Mouse (Mus musculus) mouse embryonic stem cell (cell line): Measurements from ENCODE around the gene Rrp9.
"Not testable (repeated sequence)": the region's sequence is repeated elsewhere in the genome, so short reads cannot be mapped to it uniquely, and the experiment has no call there.

Source experiments
- in situ Hi-C, 2 experiments: fragments of 300-500 bp; cut with MboI; formaldehyde crosslinking; loops; 1 replicate in 1 of 2; 3 replicates in 1 of 2; pipeline ENCODE4 v1.14.3; 2019 to 2020; ENCODE audit warnings: low sequenced_read_pairs in 2 of 2, low pct_unique_long_range_greater_than_20kb in 1 of 2, mixed read lengths in 1 of 2; ENCODE audit not compliant: unreplicated experiment in 1 of 2

The Rrp9 gene

DNA sequence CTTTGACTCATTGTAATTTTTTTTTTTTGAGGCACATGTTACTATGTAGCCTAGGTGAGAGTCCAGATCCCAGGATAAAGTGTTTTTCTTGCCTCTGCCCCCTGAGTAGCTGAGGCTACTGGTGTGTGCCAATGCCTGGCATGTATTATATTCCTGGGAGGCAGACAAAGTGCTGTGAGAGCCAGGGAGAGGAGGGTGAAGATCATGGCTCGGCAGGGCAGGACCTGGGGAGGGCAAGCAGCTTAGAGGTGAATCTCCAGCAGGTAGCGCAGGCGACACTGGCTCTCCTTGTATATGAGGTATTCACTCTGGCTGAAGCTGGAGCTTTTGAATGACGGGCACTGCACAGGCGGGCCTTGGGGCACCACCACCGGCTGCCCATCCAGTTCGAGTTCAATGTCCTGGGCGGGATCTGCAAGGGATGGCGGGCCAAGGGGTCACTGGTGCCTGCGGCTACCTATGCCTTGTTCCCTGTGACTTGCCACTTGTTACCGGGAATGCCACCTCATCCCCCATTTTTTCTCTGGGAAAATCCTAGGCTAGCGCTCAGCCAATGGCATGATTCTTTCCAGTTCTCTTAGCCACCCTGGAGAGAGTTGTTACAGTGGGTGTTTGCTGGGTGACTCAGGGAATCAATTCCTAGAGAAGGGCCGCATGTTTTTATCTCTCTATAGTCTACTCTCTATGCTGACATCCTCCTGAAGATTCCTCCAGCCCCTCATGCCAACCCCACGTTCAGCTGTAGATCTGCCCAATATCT is 4.6 kb upstream of the Rrp9 start:
- in situ Hi-C loops, result no loop called here

DNA sequence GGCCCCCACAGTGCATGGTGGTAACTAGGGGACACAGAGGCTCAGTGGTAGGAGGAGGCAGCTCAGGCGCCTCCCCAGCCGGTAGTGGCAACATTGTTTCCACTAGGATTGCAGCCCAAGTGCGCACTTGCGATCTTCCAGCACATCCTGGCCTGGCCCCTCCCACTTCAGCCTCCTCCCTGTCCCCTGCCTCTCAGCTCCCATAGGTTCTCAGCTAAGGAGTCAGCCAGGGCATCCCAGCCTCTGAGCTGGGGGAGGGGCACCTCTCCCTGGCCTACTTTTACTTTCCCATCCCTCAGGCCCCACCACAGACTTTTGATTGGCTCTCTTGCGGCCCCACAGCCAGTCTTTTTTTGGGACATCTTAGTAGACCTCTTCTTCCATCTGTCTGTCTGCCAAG is 3.9 kb upstream of the Rrp9 start:
- in situ Hi-C loops, result no loop called here

DNA sequence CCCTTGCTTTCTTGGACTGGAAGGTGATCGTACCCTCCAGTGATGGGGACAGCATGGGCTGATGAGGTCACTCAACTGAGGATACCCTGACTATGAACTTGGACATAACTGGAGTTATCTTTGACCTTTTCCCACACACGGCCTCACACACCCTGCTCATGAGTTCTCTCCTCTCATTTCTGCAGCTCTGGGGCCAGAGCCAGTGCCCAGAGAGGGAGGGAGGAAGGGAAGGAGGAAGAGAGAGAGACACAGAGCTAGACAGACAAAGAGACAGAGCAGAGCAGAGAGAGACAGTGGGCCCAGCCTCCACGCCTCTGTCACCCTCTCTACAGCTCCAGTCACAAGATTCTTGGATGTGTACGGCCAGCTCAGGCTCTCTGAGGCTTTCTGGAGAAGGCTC is 3.4 kb upstream of the Rrp9 start:
- in situ Hi-C loops, result no loop called here

DNA sequence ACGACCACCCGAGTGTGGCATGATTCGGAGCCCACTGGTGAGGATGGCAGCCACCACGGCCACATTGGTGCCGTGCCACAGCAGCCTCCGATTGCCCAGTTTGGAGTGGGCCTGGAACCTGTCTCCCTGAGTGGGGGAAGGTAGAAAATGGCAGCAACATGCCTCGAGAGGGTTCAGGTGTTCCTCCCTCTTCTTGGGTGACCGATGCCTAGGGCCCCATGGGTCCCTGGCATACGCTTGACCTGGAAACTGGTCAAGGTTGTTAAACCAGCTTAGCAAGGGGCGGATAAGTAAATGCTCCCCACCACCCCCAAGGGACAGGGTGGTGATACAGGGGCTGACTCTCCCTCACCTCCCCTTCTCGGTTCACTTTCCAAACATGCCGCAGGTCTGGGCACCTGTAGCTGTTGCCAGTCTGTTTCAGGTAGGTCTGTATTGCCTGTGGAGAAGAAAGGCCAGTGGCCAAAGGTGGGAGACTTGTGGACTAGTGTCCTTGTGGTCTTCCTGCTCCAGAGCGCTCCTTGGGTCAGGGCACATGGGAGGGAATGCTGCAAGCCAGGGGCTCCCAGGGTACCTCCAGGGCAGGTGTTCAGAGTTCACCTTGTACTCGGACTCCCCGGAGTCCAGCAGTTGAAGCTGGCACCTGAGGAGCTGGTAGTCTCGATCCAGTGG is 2.5 kb upstream of the Rrp9 start:
- in situ Hi-C loops, result no loop called here

DNA sequence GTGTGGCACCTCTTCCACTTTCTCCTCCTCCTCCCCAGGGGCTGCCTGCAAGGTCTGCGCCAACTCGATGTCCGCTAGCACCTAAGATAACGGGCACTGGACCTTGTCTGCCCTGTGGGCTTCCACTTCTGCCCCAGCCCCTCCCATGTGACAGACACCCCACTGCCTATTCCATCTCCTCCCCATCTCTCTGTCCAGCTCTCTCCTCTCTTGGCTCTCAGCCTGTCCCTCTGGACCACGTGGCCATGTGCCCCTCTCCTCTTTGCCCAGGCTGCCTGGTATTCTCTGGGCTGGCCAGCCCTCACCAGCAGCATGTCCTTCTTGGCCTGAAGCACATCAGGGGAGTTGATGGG is 2.0 kb upstream of the Rrp9 start:
- in situ Hi-C loops, result no loop called here

DNA sequence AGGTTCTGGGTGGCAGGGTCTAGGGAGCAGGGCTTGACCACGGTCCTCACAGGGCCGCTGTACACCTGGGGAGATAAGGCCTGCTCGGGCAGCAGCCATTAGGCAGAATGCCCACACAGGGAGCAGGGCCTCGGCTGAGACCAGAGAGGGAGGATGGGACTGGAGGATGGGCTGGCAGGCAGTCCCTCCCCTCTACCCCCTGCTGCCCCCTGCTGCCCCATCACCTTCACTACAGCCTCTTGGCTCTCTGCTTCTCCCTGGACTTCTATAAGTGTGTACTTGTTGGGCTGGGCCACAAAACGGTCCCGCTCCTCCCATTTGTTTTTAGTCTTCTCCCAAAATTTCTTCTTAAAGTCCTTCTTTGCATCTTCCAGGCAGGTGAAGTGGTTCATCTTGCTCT is 1.3 kb upstream of the Rrp9 start:
- in situ Hi-C loops, result no loop called here

DNA sequence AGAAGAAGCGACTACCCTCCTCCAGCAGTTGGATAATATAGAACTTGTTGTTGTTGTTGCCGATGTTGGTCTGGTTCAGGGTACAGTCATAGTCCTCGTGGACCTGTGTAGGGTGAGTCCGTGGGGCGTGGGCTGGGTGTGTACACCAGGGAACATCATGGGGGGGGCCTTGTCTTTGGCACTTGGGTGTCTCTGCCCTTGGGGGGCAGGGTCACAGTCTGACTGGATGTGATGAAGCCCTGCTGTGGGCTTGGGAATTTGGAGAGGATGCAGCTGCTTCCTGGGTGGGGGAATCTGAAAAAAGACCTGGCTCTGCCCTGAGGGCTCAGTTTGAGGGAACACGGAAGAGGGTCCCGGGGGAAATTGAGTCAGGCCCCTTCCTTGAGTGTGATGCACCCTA is 717 bp upstream of the Rrp9 start:
- in situ Hi-C loops, result no loop called here

DNA sequence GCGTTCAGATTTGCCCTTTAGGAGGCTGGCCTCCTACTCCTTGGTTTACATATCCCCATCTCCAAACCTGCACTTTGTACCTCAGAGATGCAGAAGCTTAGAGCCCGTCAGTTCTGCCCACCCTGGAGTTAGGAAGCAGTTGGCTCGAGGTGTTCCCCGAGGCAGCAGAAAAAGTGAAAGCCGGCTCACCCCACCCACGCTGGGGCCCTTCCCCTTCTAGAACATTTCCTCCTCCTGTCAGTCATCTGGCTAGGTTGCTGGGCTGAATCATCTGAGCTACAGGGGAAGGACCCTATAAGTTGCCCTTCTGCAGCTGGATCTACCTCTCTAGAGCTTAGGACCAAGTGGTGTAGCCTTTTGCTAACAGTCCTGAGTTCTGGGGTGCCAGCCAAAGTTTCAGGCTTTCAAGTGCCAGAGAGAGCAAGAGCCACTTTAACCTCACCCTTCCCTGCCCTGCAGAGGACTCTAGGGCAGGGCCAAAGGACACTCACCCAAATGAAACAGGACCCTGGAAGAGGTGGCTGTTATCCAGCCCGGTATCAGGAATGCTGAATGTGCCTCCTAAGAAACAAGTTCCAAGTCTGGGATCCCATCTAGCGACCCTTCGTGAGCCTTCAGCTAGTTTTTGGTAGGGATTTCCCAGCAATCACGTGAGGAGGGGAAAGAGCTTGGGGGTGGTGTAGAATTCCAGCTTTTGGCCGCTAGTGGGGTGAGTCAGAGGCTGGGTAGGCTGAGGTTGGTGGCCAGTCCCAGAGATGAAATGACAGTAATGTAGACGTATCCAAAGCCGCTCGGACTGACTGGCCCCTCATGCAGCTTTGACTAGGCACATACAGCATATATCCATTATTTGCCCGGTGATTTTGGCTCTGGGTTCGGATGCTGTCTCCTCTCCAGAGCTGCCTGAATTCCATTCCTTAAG is 500 bp downstream of the Rrp9 start:
- in situ Hi-C loops, result no loop called here

DNA sequence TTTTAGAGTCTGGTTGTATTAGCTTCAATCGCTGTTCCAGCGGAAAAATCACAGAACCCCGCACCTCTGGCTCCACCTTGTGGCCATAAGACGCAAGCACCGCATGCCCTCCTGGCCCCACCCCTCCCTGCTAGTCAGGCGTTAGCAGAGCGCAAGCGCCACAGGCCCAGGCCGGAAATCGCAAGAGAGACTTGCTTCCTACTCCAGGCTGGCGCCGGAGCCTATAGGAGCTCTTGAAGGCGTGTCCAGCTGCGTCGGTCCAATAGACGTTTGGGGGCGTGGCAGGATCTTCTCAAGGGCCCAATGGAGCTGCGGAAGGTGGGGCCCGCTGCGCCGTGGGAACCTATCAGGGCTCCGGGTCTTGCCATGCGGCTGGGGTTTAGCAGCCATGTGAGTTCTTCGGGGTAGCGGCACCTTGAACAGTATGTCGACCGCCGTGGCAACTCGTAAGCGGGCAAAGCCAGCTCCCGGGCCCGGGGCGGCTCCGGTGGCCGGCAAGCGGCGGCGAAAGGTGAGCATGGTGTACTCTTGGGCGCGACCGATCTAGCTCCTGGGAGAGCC is 1.2 kb downstream of the Rrp9 start, which contains the start of gene Parp3:
Gene Parp3 (minus strand): TSS at position 26 of the 561 bp plus-strand sequence.
- in situ Hi-C loops, result no loop called here

DNA sequence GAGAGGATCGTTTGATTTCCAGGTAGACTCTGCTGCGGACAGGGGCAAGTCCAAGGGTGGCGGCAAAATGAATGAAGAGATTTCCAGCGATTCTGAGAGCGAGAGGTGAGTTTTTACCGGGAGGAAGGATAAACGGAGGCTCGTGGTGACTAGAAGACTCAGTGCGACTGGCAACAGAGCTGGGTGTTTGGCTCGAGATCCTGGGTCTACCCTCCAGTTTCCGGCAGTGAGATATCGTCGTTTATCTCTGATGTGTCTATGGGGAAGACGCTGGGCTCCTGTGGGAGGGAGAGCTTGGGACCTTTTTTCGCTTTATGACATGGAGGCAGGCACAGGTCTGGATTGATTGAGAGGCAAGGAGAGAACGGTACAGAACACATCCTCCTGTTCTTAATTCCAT is 1.9 kb downstream of the Rrp9 start:
- in situ Hi-C loops, result no loop called here

DNA sequence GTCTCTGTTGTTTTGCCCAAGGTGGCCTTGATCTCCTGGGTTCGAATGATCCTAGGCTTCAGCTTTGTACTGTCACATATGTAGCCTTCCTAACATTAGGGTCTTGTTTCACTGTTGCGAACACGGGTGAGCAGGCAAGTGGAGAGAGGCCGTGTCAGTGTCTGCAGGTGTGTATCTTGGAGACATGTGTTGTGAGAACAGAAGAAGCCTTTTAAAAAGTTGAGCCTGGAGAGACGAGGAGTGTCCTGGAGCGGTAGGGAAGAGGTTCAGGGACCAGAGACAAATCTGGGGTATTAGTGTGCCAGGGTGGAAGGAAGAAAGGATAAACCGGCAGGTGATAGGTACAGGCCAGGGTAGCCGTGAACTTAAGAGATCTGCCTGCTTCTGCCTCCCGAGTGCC is 2.3 kb downstream of the Rrp9 start:
- in situ Hi-C loops, result no loop called here

DNA sequence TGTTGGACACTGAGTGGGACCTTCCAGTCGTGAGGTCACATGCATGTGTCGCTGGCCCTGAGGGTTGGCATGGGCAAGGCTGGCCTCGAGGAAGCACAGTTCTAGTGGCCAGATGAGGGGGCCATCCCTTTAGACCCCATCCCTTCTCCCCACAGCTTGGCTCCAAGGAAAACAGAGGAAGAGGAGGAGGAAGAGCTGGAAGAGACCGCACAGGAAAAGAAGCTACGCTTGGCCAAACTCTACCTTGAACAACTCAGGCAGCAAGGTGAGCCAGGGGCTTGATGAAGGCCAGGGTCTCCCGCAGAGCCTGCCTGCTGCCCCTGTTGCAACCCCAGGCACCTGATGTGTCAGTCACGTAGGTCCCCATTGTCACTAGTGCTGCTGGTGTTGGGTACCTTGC is 4.8 kb downstream of the Rrp9 start:
- in situ Hi-C loops, result no loop called here

DNA sequence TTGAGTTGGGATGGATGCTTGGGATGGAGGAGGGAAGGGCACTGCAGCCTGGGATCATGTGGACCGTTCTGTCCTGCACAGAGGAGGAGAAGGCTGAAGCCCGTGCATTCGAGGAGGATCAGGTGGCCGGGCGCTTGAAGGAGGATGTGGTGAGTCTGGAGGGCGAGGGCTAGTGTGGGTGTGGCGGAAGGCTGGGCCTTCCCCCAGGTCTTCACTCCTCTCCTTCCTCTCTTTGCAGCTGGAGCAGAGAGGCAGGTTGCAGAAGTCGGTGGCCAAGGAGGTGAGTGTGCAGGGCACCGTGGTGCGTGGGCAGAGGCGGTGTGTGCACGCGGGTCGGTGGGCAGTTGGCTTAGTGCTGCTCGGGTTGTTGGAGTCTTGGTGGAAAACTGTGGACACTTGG is 5.3 kb downstream of the Rrp9 start:
- in situ Hi-C loops, result no loop called here

DNA sequence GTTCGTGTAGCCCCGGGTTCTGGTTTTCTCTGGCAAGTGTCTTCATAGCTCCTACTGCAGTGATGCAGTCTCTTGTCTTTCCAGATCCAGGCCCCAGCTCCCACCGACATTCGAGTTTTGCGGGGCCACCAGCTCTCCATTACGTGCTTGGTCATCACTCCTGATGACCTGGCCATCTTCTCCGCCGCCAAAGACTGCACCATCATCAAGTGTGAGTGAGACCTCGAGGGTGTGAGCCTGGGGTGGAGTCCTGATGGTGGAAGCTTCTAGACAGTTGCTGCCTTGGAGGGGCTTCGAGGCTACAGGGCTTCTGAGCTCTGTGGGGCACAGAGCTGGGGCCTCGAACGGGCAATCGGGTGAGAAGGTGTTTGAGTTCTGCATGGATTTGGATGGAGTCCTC is 5.9 kb downstream of the Rrp9 start:
- in situ Hi-C loops, result no loop called here

DNA sequence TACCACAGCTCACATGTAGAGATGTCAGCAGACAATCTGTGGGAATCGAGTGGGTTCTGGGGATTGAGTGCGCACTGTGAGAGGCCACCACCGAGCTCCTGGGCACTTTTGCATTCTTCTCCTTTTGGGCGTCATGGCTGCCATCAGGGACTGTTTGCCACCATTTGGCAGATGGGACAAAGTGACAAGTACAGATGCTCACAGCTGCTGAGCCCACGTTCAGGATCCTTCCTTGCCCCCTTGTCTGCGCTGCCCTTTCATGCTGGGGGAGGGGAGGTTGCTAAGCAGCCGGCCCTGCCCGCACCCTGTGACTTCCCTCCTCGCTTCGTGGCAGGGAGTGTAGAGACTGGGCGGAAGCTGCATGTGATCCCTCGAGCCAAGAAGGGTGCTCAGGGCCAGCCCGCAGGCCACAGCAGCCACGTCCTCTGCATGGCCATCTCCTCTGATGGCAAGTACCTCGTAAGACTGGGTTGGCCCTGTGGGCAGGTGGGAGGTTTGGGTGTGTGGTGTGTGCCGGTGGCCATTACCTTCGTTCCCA is 6.9 kb downstream of the Rrp9 start:
- in situ Hi-C loops, result no loop called here

DNA sequence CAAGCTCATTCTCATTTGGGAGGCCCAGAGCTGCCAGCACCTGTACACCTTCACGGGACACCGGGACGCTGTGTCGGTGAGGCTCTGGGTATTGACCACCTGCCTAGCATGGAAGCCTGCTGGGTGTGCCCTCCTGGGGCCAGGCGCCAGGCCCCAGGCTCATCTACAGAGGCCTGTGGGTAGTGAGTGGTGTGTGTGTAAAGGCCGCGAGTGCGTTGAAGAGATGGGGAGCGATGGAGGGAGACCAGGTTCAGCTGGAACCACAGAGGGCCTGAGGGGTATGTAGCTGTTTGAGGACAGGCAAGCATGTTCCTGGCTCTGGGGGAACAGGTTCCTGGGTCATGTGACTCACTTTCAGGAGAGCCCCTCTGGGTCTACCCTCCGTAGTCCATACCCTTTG is 7.4 kb downstream of the Rrp9 start:
- in situ Hi-C loops, result no loop called here

DNA sequence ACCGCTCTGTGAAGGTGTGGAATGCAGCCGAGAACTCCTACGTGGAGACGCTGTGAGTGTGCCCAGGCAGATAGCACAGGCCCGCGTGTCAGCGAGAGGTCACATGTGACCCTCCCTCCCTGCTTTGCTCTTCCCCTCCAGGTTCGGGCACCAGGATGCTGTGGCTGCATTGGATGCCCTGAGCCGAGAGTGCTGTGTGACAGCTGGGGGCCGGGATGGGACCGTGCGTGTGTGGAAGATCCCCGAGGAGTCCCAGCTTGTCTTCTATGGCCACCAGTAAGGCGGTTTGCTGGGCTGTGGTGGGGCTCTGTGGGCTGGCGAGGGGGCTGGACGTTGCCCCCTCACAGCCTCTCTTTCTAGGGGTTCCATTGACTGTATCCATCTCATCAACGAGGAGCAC is 7.8 kb downstream of the Rrp9 start:
- in situ Hi-C loops, result no loop called here

DNA sequence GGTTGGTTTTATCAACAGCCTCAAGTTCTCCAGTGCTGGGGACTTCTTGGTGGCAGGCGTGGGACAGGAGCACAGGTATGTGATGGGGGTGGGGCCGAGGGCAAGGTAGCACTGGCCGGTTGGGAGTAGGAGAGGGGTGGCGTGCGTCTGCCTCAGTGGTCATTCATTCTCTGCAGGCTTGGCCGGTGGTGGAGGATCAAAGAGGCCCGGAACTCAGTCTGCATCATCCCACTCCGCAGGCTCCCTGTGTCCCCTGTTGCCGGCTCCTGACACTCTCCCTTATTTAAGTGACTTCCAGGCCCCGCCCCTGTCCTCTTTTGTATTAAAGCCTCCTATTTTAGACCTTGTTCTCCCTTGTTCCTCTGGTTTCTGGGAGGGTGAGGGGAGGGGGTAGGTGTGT is 9.3 kb downstream of the Rrp9 start:
- in situ Hi-C loops, result no loop called here

DNA sequence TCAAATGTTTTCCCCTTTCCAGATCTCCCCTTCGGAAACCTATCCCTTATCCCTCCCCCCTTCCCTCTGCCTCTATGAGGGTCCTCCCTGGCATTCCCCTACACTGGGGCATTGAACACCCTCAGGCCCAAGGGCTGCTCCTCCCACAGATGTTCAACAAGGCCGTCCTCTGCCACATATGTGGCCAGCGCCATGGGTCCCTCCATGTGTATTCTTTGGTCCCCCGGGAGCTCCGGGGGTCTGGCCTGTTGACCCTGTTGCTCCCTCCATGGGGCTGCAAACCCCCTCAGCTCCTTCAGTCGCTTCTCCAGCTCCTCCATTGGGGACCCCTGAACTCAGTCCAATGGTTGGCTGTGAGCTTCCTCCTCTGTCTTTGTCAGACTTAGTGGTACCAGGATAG is 11.8 kb downstream of the Rrp9 start:
- in situ Hi-C loops, result not testable (repeated sequence)
